Mouse (Mus musculus) hindbrain, embryonic 11.5 days (tissue): ENCODE measurements around the gene Pgf. TPM values are rescaled to one million over a fixed set of nuclear protein-coding genes. Genes with fewer than 3 reads are reported as not detected.

Source experiments
- ATAC-seq: fragments of 200-750 bp; cut with Nextera tagmentation; 2 replicates; pipeline ENCODE4 v1.8.0; 2017; ENCODE audit warnings: mild to moderate bottlenecking, moderate TSS enrichment, moderate library complexity; ENCODE audit not compliant: low FRiP score
- DNase-seq: peaks from one replicate; pipeline ENCODE4 v3.0.0-alpha.2; 2015; ENCODE audit warnings: low spot score
- H3K27ac ChIP-seq: fragments of 300-500 bp; sonication (generic); 2 replicates; pipeline ENCODE4 v1.5.1; 2014; ENCODE audit warnings: mild to moderate bottlenecking, low read depth, low read length
- H3K27me3 ChIP-seq: fragments of 300-500 bp; sonication (generic); 2 replicates; pipeline ENCODE4 v1.6.1; 2014; ENCODE audit warnings: mild to moderate bottlenecking, low read length, moderate library complexity, mixed read lengths; ENCODE audit not compliant: control insufficient read depth, insufficient read depth
- H3K36me3 ChIP-seq: fragments of 300-500 bp; sonication (generic); 2 replicates; pipeline ENCODE4 v1.6.1; 2014; ENCODE audit warnings: mild to moderate bottlenecking, low read length, moderate library complexity, mixed read lengths; ENCODE audit not compliant: control insufficient read depth, insufficient read depth
- H3K4me1 ChIP-seq: fragments of 300-500 bp; sonication (generic); replicated peaks from 2 replicates; pipeline ENCODE4 v1.6.1; 2014; ENCODE audit warnings: low read length, mixed read lengths; ENCODE audit not compliant: control insufficient read depth, insufficient read depth
- H3K4me2 ChIP-seq: fragments of 300-500 bp; sonication (generic); replicated peaks from 2 replicates; pipeline ENCODE4 v1.6.1; 2014; ENCODE audit warnings: mild to moderate bottlenecking, low read depth, low read length
- H3K4me3 ChIP-seq: fragments of 300-500 bp; sonication (generic); 2 replicates; pipeline ENCODE4 v1.5.1; 2014; ENCODE audit warnings: low read depth, low read length
- H3K9ac ChIP-seq: fragments of 300-500 bp; sonication (generic); 2 replicates; pipeline ENCODE4 v1.6.1; 2014; ENCODE audit warnings: low read depth, low read length
- H3K9me3 ChIP-seq: fragments of 300-500 bp; sonication (generic); 2 replicates; pipeline ENCODE4 v1.6.1; 2016; ENCODE audit warnings: low read length; ENCODE audit not compliant: control insufficient read depth
- WGBS: fragments of 180-500 bp; shearing (Covaris S2); extraction: QIAGEN DNeasy Blood & Tissue Kit; methylation state at CpG from one replicate; pipeline ENCODE4 v1.1.7; 2014; 5-methylcytosine and 5-hydroxymethylcytosine counted together
- polyA plus RNA-seq: library from polyadenylated mRNA; unstranded; fragments of >200 nt; fragmentation: Nextera tagmentation; extraction: Ambion mirVana; gene quantifications from 2 replicates; pipeline ENCODE4 v1.2.1, GENCODE M21; 2014

Pgf gene
- 5.4 and 7.8 TPM in 2 replicates for polyA plus RNA-seq

- H3K4me3 ChIP-seq: peak within 1 kb of the TSS; percentile 25
- no peaks in the 10 kb centered on the region for H3K9me3 ChIP-seq
- H3K36me3 ChIP-seq: no peaks in the 10 kb centered on the region
- 76% methylated on average over 10 of the region's 10 CpGs for WGBS
- peaks cover 20% of the 10 kb centered on the region for H3K4me1 ChIP-seq
- no peak for DNase-seq
- no peak for ATAC-seq
- H3K9ac ChIP-seq: peak within 1 kb of the TSS; percentile 36; the same call in 1 of the 2 replicates
- peaks cover 7% of the 10 kb centered on the region for H3K27me3 ChIP-seq
- H3K27ac ChIP-seq: no peak within 1 kb of the TSS
- H3K4me2 ChIP-seq: peak within 1 kb of the TSS; percentile 55
Observed at GRCm38 (mm10) chr12:85177740-85178239, at the start of gene Pgf. Pgf (minus strand) TSS chr12:85177790.

- Histone ChIP-seq H3K9ac (no peak overlapping the region), H3K27me3 (no peaks in the 10 kb centered on the region), H3K4me3 (no peak overlapping the region), H3K4me2 (no peak overlapping the region), H3K36me3 (0 out of 2 replicates have a peak, but pooled peaks cover 6% of the 10 kb centered on the region), H3K27ac (no peak overlapping the region), H3K9me3 (no peaks in the 10 kb centered on the region), H3K4me1 (no peaks in the 10 kb centered on the region)
- ATAC-seq (no peak), DNase-seq (no peak)
- 71% methylated on average over 7 of the region's 7 CpGs for WGBS
Observed at GRCm38 (mm10) chr12:85227227-85227626, 49.6 kb upstream of the Pgf start.

- H3K27ac ChIP-seq: no peak overlapping the region
- 0 out of 2 replicates have a peak, but pooled peaks cover 3% of the 10 kb centered on the region for H3K36me3 ChIP-seq
- no peaks in the 10 kb centered on the region for H3K4me1 ChIP-seq
- DNase-seq: no peak
- 3% methylated on average over 12 of the region's 12 CpGs for WGBS
- H3K9ac ChIP-seq: peak overlapping the region; percentile 73
- peak overlapping the region; percentile 93 for H3K4me2 ChIP-seq
- no peaks in the 10 kb centered on the region for H3K9me3 ChIP-seq
- ATAC-seq: no peak
- H3K4me3 ChIP-seq: peak overlapping the region; percentile 89
- H3K27me3 ChIP-seq: no peaks in the 10 kb centered on the region
Observed at GRCm38 (mm10) chr12:85219905-85220290, 42.3 kb upstream of the Pgf start.

GRCm38 (mm10) chr12:85219236-85219904, 41.8 kb upstream of the Pgf start, which contains the start of gene Eif2b2:
Eif2b2 (plus strand) TSS chr12:85219481.
- H3K9ac ChIP-seq: peak within 1 kb of the TSS; percentile 73
- DNase-seq: peak; percentile 98
- 0 out of 2 replicates have a peak, but pooled peaks cover 3% of the 10 kb centered on the region for H3K36me3 ChIP-seq
- H3K27me3 ChIP-seq: no peaks in the 10 kb centered on the region
- peak within 1 kb of the TSS; percentile 93 for H3K4me2 ChIP-seq
- no peaks in the 10 kb centered on the region for H3K9me3 ChIP-seq
- H3K4me3 ChIP-seq: peak within 1 kb of the TSS; percentile 89
- H3K4me1 ChIP-seq: no peaks in the 10 kb centered on the region
- H3K27ac ChIP-seq: peak within 1 kb of the TSS; percentile 49; the same call in 1 of the 2 replicates
- WGBS: under 1% methylated on average over 54 of the region's 54 CpGs
- peak; percentile 100 for ATAC-seq

DNA sequence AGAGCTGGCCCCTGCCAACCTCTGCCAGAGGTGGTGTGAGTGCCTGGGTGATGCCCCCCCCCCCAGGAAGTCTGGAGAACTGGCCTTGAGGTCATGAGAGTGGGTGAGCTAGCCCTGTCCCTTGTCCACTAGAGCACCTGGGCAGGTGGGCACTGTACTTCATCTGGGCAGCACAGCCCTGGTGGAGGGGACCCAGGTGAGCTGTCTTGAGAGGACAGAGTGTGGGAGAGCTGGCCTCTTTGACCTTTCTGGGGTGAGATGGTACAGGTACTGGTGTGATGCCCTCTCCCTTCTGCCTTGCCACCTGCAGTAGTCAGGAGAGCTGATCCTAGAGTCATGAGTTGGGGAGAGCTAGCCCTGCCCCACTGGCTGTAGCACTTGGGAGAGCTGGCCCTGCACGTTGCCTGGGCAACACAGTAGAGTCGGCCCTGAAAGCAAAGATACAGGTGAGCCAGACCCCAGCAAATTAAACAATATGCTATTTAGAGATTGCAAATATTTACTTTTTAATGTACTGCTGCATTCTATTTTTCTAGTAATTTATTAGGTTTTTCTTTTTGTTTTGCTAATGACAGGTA, 40.2 kb upstream of the Pgf start:
- 79% methylated on average over 2 of the region's 2 CpGs for WGBS
- no peaks in the 10 kb centered on the region for H3K9me3 ChIP-seq
- H3K27ac ChIP-seq: no peak overlapping the region
- H3K4me2 ChIP-seq: no peak overlapping the region
- H3K4me1 ChIP-seq: no peaks in the 10 kb centered on the region
- H3K4me3 ChIP-seq: no peak overlapping the region
- no peaks in the 10 kb centered on the region for H3K27me3 ChIP-seq
- DNase-seq: no peak
- H3K36me3 ChIP-seq: no peaks in the 10 kb centered on the region
- no peak for ATAC-seq
- no peak overlapping the region for H3K9ac ChIP-seq

GRCm38 (mm10) chr12:85215031-85215430, 37.4 kb upstream of the Pgf start:
- WGBS: 68% methylated on average over 5 of the region's 5 CpGs
- DNase-seq: no peak
- no peak overlapping the region for H3K9ac ChIP-seq
- no peaks in the 10 kb centered on the region for H3K36me3 ChIP-seq
- no peak overlapping the region for H3K27ac ChIP-seq
- H3K27me3 ChIP-seq: no peaks in the 10 kb centered on the region
- H3K4me1 ChIP-seq: no peaks in the 10 kb centered on the region
- no peak overlapping the region for H3K4me2 ChIP-seq
- no peak for ATAC-seq
- H3K4me3 ChIP-seq: no peak overlapping the region
- no peaks in the 10 kb centered on the region for H3K9me3 ChIP-seq

DNA sequence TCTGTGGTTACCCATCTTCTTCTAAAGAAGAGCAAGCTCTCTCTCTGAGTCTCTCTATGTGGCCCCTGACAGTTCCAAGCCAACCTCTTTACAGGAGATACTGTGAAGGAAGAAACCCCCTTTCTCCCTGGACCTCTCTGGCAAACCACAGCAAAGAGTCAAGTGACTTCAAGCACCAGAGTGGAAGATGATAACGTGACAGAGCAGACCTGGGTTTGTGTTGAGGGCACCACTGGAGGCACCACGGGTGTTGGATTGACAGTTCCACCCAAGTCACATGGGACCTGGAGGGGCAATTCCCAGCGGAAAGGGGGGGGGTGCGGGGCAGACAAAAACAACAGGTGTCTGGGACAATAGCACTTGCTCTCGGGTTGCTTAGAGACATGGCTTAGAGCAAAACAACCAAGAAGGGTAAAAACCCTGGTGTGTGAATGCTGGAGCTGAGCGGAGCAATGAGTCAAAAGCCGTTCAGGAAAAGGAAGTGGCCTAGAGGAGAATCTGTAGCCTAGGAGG, 31.2 kb upstream of the Pgf start:
- 33% methylated on average over 7 of the region's 7 CpGs for WGBS
- Histone ChIP-seq H3K4me2 (no peak overlapping the region), H3K9me3 (no peaks in the 10 kb centered on the region), H3K27me3 (no peaks in the 10 kb centered on the region; the same call in 1 of the 2 replicates), H3K36me3 (no peaks in the 10 kb centered on the region), H3K4me3 (no peak overlapping the region), H3K9ac (no peak overlapping the region), H3K27ac (no peak overlapping the region), H3K4me1 (no peaks in the 10 kb centered on the region)
- DNase-seq: no peak
- no peak for ATAC-seq

DNA sequence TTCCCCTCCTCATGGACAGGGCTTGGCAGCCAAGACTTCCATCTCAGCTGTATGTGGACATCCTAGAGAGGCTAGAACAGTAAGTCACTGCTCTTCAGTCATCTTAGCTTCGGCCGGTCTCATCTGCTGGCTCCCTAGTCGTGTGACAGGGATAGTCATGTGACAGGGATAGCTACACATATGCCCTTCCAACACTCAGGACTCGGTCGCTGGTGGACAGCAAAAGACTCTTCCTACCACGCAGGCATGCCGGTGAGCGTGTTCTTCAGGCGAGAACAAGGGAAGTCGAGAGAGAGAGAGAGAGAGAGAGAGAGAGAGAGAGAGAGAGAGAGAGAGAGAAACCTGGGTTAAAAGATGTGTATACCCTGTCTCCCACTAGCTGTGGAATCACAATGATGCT, 27.8 kb upstream of the Pgf start:
- Histone ChIP-seq H3K9me3 (no peaks in the 10 kb centered on the region), H3K36me3 (no peaks in the 10 kb centered on the region), H3K27me3 (no peaks in the 10 kb centered on the region; the same call in 1 of the 2 replicates), H3K4me3 (no peak overlapping the region), H3K27ac (no peak overlapping the region), H3K9ac (no peak overlapping the region), H3K4me1 (no peaks in the 10 kb centered on the region; the same call in 1 of the 2 replicates), H3K4me2 (no peak overlapping the region)
- WGBS: 92% methylated on average over 10 of the region's 10 CpGs
- no peak for DNase-seq
- ATAC-seq: no peak
